Mouse (Mus musculus) midbrain, embryonic 16.5 days (tissue): ENCODE measurements around the gene Dpp9. TPM values are rescaled to one million over a fixed set of nuclear protein-coding genes. Genes with fewer than 3 reads are reported as not detected.
"Not testable (repeated sequence)": the region's sequence is repeated elsewhere in the genome, so short reads cannot be mapped to it uniquely, and the experiment has no call there.

Experiments
- ATAC-seq: fragments of 200-750 bp; cut with Nextera tagmentation; 2 replicates; pipeline ENCODE4 v1.8.0; 2017; ENCODE audit warnings: moderate TSS enrichment
- H3K27ac ChIP-seq: fragments of 300-500 bp; sonication (generic); 2 replicates; pipeline ENCODE4 v1.5.1; 2014; ENCODE audit warnings: mild to moderate bottlenecking, low read length, mixed read lengths
- H3K27me3 ChIP-seq: fragments of 300-500 bp; sonication (generic); 2 replicates; pipeline ENCODE4 v1.6.1; 2014; ENCODE audit warnings: low read depth, low read length, mixed read lengths; ENCODE audit not compliant: control insufficient read depth, insufficient read depth
- H3K36me3 ChIP-seq: fragments of 300-500 bp; sonication (generic); 2 replicates; pipeline ENCODE4 v1.6.1; 2014; ENCODE audit warnings: mild to moderate bottlenecking, low read length, moderate library complexity, mixed read lengths; ENCODE audit not compliant: control insufficient read depth, insufficient read depth
- H3K4me1 ChIP-seq: fragments of 300-500 bp; sonication (generic); 2 replicates; pipeline ENCODE4 v1.6.1; 2014; ENCODE audit warnings: mild to moderate bottlenecking, low read length, mixed read lengths; ENCODE audit not compliant: control insufficient read depth, insufficient read depth
- H3K4me2 ChIP-seq: fragments of 300-500 bp; sonication (generic); 2 replicates; pipeline ENCODE4 v1.6.1; 2014; ENCODE audit warnings: mild to moderate bottlenecking, low read length, mixed read lengths
- H3K4me3 ChIP-seq: fragments of 300-500 bp; sonication (generic); 2 replicates; pipeline ENCODE4 v1.5.1; 2014; ENCODE audit warnings: low read depth, mild to moderate bottlenecking, low read length, moderate library complexity, mixed read lengths
- H3K9ac ChIP-seq: fragments of 300-500 bp; sonication (generic); 2 replicates; pipeline ENCODE4 v1.6.1; 2014; ENCODE audit warnings: low read depth, low read length, mixed read lengths
- H3K9me3 ChIP-seq: fragments of 300-500 bp; sonication (generic); replicated peaks from 2 replicates; pipeline ENCODE4 v1.6.1; 2014; ENCODE audit warnings: mild to moderate bottlenecking, low read length, mixed read lengths; ENCODE audit not compliant: control insufficient read depth, poor library complexity, severe bottlenecking
- WGBS: fragments of 180-500 bp; shearing (Covaris S2); extraction: QIAGEN DNeasy Blood & Tissue Kit; methylation state at CpG from one replicate; pipeline ENCODE4 v1.1.7; 2014; 5-methylcytosine and 5-hydroxymethylcytosine counted together
- polyA plus RNA-seq: library from polyadenylated mRNA; unstranded; fragments of >200 nt; fragmentation: Nextera tagmentation; extraction: Ambion mirVana; gene quantifications from 2 replicates; pipeline ENCODE4 v1.2.1, GENCODE M21; 2015

Dpp9 gene
- polyA plus RNA-seq = 24.2 and 25.4 TPM in 2 replicates

DNA sequence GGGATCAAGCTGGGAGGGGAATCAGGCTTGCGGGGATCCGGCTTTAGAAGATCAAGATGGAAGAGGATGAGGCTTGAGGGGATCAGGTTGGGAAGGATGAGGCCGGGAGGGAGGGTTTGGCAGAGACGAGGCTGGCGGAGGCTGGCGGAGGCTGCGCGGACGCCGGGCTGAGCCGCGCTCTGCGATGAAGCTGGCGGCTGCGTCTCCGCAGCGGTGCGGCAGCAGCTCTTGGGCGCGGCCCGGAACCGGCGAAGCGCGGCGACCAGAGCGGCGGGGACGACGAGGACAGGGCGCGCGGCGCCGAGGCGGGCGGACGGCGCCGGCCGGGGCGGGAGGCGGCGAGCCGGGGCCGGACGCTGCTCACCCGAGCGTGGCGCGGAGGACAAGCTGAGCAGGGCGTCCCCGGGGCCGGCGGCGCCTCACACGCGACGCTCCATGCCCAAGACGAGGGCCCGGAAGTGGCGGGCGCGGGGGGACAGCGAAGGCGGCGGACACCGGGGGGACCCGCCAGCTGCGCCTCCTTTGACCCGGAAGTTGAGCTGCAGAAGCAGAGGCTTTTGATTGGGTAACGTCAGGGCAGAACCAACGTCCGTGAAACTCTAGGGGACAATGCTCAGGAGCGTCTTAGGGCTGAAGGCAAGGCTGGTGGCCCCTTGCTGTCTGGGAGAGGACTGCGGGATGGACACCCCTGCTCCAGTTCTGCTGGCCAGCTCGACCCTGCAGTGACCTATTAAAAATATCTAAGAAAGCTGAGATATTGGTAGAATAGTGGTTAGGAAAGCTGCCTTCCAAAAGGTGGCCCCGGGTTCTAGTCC lies at the start of gene Dpp9:
TSS of gene Dpp9 (minus strand) at position 529 of the 815 bp plus-strand sequence.
- peak; percentile 99 for ATAC-seq
- H3K4me3 ChIP-seq = peak within 1 kb of the TSS; percentile 84
- H3K27ac ChIP-seq = peak within 1 kb of the TSS; percentile 90
- H3K9me3 ChIP-seq = no peaks in the 10 kb centered on the region
- H3K4me1 ChIP-seq = peaks cover 25% of the 10 kb centered on the region
- H3K9ac ChIP-seq = peak within 1 kb of the TSS; percentile 95
- WGBS = under 1% methylated on average over 66 of the region's 78 CpGs
- no peaks in the 10 kb centered on the region for H3K36me3 ChIP-seq
- H3K4me2 ChIP-seq = peak within 1 kb of the TSS; percentile 80
- H3K27me3 ChIP-seq = no peaks in the 10 kb centered on the region

DNA sequence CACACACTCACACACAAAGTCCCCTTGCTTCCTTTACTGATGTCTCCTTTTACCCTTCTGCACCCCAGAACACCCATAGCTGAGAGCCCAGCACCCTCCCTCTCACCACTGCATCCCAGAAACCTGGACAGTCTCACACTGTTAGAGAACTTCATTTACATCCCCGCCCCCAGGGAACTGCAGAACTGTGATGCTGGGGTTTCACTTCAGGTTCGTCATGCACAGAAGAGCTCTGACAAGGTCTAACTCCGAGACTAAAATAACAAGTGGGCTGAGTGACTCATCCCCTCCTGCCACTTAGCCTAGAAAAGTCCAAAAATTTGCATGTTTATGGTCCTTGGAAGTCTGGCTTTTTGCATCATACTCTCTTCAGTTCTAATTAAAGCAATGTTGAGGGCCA lies 47.6 kb upstream of the Dpp9 start:
- no peaks in the 10 kb centered on the region for H3K9me3 ChIP-seq
- H3K4me1 ChIP-seq = peaks cover 17% of the 10 kb centered on the region
- H3K4me3 ChIP-seq = no peak overlapping the region
- 67% methylated on average over 3 of the region's 3 CpGs for WGBS
- H3K9ac ChIP-seq = no peak overlapping the region
- no peak for ATAC-seq
- no peak overlapping the region for H3K4me2 ChIP-seq
- H3K27ac ChIP-seq = no peak overlapping the region
- H3K36me3 ChIP-seq = peaks cover 12% of the 10 kb centered on the region; the same call in 1 of the 2 replicates
- H3K27me3 ChIP-seq = no peaks in the 10 kb centered on the region

DNA sequence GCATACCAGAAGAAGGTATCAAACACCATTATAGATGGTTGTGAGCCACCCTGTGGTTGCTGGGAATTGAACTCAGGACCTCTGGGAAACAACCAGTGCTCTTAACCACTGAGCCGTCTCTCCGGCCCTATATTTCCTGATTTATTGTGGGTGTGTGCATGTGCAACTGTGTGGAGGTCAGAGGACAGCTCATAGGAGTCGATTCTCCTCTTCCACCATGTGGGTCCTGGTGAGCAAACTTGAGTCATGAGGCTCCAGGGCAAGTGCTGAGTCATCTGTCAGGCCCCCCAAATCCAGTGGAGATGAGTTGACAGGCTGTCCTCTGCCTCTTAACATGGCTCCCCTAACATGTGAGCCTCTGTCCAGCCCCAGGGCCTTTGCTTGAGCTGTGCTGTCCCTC lies 47.2 kb upstream of the Dpp9 start:
- no peak overlapping the region for H3K9ac ChIP-seq
- no peaks in the 10 kb centered on the region for H3K27me3 ChIP-seq
- no peak overlapping the region for H3K4me3 ChIP-seq
- H3K9me3 ChIP-seq = no peaks in the 10 kb centered on the region
- peaks cover 12% of the 10 kb centered on the region; the same call in 1 of the 2 replicates for H3K36me3 ChIP-seq
- H3K4me1 ChIP-seq = peaks cover 21% of the 10 kb centered on the region
- 94% methylated on average over 3 of the region's 3 CpGs for WGBS
- ATAC-seq = no peak
- no peak overlapping the region for H3K27ac ChIP-seq
- H3K4me2 ChIP-seq = no peak overlapping the region

DNA sequence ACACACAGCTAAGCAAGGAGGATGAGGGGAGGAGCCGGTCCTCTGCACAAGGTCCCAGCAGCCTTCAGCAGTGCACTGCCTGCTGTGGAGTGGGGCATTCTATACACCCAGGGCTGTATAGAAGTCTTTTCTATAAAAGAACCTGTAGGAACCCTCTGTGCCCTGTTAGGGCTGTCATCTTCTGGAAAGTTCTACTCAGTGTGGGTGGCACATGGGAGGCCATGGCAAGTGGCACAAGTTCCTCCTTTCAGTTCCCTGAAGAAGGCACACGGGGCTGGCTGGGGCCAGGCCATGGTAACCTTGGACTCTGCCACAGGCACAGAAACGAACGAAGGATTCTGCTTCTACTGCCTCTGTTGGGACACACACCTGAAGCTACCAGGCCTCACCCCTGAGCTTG lies 46.3 kb upstream of the Dpp9 start:
- no peak overlapping the region for H3K4me2 ChIP-seq
- H3K36me3 ChIP-seq = peaks cover 17% of the 10 kb centered on the region
- no peak overlapping the region for H3K27ac ChIP-seq
- H3K27me3 ChIP-seq = no peaks in the 10 kb centered on the region
- 94% methylated on average over 4 of the region's 4 CpGs for WGBS
- no peaks in the 10 kb centered on the region for H3K9me3 ChIP-seq
- H3K4me3 ChIP-seq = no peak overlapping the region
- no peak for ATAC-seq
- no peak overlapping the region for H3K9ac ChIP-seq
- H3K4me1 ChIP-seq = peaks cover 30% of the 10 kb centered on the region

DNA sequence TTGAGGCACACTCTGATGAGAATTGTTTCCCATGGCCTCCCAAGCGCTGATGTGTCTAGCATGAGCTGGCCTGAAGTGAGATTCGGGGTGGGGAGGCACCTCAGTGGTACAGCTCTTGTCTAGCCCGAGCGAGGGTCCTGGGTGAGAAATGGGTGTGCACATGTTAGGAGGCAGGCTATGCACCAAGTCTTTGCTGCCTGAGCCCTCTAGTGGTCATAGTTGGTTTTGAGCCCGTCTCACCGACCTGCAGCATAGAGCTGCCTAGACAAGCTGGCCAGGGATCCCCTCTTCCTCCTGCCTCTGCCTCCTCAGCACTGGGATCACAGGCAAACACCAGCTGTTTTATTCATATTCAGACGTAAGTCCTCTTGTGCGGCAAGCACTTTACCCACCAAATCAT lies 45.3 kb upstream of the Dpp9 start:
- no peak overlapping the region for H3K27ac ChIP-seq
- peaks cover 36% of the 10 kb centered on the region for H3K4me1 ChIP-seq
- H3K27me3 ChIP-seq = no peaks in the 10 kb centered on the region
- 21% methylated on average over 8 of the region's 8 CpGs for WGBS
- peak; percentile 72 for ATAC-seq
- H3K36me3 ChIP-seq = peaks cover 17% of the 10 kb centered on the region
- no peaks in the 10 kb centered on the region for H3K9me3 ChIP-seq
- no peak overlapping the region for H3K4me2 ChIP-seq
- no peak overlapping the region for H3K4me3 ChIP-seq
- no peak overlapping the region for H3K9ac ChIP-seq

DNA sequence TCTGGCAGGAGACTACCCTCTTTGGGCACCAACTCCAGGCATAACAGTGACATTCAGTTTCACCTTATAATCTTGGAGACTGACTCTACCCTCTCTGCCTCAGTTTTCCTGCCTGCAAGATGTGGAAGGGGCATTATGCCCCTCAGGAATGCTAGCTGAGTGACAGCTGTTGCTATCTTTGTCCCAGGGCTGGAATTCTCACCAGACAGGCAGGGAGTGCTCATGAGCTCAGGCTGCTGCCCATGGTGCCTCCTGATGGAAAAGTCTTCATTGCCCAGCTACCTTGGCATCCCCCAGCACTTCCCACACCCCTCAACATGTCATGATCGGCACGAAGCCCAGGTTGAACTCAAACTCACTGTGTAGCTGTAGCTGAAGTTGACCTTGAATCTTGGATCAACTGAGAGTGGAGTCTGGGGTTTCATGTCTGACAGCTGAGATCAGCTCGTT lies 44.0 kb upstream of the Dpp9 start:
- H3K36me3 ChIP-seq = peaks cover 17% of the 10 kb centered on the region
- 89% methylated on average over 3 of the region's 3 CpGs for WGBS

GRCm38 (mm10) chr17:56261166-56261565 lies 42.5 kb upstream of the Dpp9 start:
- 74% methylated on average over 3 of the region's 3 CpGs for WGBS
- no peak overlapping the region for H3K4me2 ChIP-seq
- H3K36me3 ChIP-seq = peaks cover 17% of the 10 kb centered on the region
- 0 out of 2 replicates have a peak overlapping the region, but pooled peaks have one; percentile 30 for H3K9ac ChIP-seq
- peaks cover 48% of the 10 kb centered on the region for H3K4me1 ChIP-seq
- no peak overlapping the region for H3K4me3 ChIP-seq
- no peak overlapping the region for H3K27ac ChIP-seq
- ATAC-seq = no peak
- H3K9me3 ChIP-seq = no peaks in the 10 kb centered on the region
- no peaks in the 10 kb centered on the region for H3K27me3 ChIP-seq

More for the DNA sequence above, 44.0 kb upstream of the Dpp9 start:
- no peak for ATAC-seq
- H3K9me3 ChIP-seq = no peaks in the 10 kb centered on the region
- no peak overlapping the region for H3K4me2 ChIP-seq
- no peak overlapping the region for H3K27ac ChIP-seq
- H3K9ac ChIP-seq = no peak overlapping the region
- H3K4me1 ChIP-seq = peaks cover 46% of the 10 kb centered on the region
- H3K27me3 ChIP-seq = no peaks in the 10 kb centered on the region
- no peak overlapping the region for H3K4me3 ChIP-seq

DNA sequence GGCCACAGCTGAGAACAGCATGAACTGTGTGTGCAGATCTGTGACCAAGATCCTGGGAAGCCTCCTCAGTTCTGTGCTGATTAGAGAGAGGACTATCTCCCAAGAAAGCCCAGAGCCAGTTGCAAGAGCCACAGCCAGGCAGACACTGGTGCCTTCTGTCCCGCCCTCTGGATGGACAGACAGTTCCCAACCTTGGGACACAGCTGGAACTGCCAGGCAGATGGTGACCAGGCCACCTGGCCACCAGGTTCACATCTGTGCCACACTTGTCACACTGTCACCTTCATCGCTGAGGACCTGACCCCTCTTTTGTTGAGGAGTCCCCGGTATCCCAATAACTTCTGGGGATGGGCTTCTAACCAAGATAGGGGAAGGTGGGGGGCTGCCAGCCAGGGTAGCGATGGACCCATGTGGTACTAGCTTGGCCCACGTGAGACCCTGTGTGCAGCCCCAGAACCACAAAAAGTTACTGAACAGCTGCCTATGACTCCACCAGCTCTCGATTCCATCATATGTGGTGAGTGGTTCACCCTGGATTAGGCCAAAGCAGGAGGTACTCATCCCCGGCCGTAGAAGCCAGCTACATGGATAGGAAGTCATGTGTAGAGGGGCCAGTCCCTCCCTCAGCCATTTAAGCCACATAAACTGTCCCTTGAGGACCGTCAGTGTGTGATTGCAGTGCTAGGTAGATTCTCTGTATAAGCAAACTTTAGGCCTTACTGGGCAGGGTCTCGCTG lies 40.8 kb upstream of the Dpp9 start:
- no peak overlapping the region for H3K27ac ChIP-seq
- H3K9ac ChIP-seq = no peak overlapping the region
- no peak overlapping the region for H3K4me2 ChIP-seq
- ATAC-seq = no peak
- WGBS = 93% methylated on average over 10 of the region's 10 CpGs
- peaks cover 52% of the 10 kb centered on the region for H3K4me1 ChIP-seq
- H3K36me3 ChIP-seq = peaks cover 13% of the 10 kb centered on the region
- H3K9me3 ChIP-seq = no peaks in the 10 kb centered on the region
- H3K4me3 ChIP-seq = no peak overlapping the region
- no peaks in the 10 kb centered on the region for H3K27me3 ChIP-seq

GRCm38 (mm10) chr17:56258812-56259211 lies 40.1 kb upstream of the Dpp9 start:
- H3K9me3 ChIP-seq, H3K27me3 ChIP-seq, H3K4me3 ChIP-seq, H3K4me2 ChIP-seq, H3K9ac ChIP-seq, ATAC-seq, H3K27ac ChIP-seq: not testable (repeated sequence)
- 79% methylated on average over 2 of the region's 2 CpGs for WGBS
- Histone ChIP-seq H3K36me3 (peaks cover 13% of the 10 kb centered on the region), H3K4me1 (peaks cover 52% of the 10 kb centered on the region)
